Mouse (Mus musculus) cerebellum, postnatal 4 days (tissue): ENCODE data around the gene Nat10.

Experiments used
- DNase-seq, 2 experiments: peaks; one replicate each; pipeline ENCODE4 v3.0.0; 2022; ENCODE audit warnings: low spot score in 2 of 2, mixed read lengths in 1 of 2

Gene Nat10

GRCm38 (mm10) chr2:103760906-103761716, at the start of gene Nat10:
TSS of gene Nat10 (minus strand) at chr2:103761270.
- DNase-seq = peak; percentile 98

GRCm38 (mm10) chr2:103810412-103810811, 49.3 kb upstream of the Nat10 start:
- DNase-seq = no peak

GRCm38 (mm10) chr2:103808466-103808865, 47.4 kb upstream of the Nat10 start:
- DNase-seq = no peak

- no peak for DNase-seq
These were observed 42.9 kb upstream of the Nat10 start for GRCm38 (mm10) chr2:103803770-103804530.

DNA sequence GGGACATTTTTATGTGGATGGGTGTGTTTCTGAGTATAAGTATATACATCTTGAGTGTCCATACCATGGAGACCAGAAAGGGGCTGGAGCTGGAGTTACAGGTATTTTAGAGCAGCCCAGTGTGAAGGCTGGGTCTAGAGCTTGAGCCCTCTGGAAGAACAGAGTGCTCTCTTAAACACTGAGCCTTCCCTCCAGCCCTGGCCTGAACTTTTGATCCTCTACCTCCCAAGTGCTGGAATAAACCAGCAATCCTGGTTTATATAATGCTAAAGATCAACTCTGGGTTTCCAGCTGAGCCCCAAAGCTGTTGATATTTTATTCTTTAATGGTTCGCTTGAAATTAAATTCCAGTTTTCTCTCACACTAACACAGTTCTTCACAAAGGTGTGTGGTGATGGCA, 41.4 kb upstream of the Nat10 start:
- no peak for DNase-seq

DNA sequence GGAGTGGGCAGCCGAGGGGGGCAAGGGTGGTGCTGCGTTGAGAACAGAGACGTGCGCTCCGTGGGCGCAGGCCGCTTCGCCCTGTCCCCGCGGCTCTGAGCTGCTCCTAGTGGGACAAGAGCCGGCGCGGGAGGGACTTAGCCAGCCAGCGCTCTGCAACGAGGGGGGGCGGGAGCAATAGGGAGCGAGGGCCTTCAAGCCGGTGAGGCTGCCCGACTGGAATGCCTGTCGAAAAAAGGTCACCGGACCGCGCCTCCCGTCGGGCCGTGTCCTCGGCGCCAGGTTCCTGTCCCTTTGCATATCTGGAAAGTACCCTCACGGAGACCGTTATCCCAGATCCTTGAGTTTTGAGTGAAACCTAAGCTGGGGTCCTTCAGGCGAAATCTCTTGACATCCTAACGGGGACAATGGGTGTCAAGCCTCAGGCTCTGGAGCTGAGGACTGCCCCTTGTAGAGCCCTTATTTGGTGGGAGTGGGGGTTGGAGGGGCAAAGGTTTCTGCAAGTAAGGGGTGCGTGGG, 36.5 kb upstream of the Nat10 start, which contains the start of gene Caprin1:
TSS of gene Caprin1 (minus strand) at position 159 of the 519 bp plus-strand sequence.
- peak; percentile 82 to 90 for DNase-seq

DNA sequence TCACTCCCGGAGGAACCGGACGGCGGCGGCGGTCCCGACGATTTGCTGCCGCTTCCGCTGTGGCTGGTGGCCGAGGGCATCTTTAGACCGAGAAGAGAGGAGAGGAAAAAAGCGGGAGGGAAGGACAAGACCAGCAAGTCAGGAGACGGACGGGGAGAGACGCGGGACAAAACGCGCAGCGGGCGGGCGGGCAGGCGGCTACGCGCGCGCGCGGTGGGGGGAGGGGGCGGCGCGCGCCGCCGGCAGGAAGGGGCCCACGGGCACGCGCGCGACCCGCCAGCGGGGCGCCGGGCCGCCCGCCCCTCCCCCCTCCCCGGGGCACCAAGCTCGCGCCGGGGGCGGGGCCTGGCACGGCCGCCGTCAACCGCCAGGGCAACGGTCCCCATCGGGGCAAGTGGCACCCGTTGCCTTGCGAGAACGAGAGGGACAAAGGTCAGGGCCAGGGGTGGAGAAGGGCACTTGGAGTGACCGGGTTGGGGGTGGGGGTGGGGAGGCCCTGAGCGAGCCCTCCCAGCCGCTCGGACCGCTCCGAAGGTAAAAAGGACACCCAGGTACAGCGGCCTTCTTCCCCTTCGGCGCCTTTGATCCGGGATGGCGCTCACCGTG, 35.9 kb upstream of the Nat10 start:
- DNase-seq = peak; percentile 88

DNA sequence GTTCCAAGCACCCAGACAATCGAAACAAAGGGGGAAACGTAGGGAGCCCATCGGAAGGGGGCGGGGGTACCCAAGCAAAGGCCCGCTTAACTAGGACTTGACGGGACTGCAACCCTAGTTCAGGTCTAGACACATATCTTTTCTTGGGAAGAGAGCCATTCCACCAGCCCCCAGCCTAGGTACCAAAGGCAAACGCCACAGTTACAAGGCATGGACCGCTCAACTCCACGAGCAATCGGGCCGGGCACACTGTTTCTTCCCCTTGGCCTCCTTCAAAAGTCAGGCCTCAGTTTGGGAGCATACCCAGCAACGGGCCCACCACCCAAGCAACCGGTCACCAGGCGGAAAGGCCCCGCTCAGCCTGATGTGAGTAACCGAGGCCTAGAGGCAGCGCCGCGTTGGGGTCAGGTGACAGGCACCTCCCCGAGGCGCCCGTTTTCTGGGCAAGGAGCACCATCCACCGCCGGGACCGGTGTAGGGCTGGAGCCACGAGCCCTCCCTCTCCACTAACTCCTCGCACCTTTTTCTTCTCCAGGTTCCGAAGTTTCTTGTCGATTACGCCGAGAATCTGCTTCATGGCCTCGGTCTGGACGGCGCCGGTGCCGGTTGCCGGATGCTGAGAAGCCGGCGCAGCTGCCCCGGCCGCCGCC, 35.3 kb upstream of the Nat10 start:
- DNase-seq = peak; percentile 29 to 56

DNA sequence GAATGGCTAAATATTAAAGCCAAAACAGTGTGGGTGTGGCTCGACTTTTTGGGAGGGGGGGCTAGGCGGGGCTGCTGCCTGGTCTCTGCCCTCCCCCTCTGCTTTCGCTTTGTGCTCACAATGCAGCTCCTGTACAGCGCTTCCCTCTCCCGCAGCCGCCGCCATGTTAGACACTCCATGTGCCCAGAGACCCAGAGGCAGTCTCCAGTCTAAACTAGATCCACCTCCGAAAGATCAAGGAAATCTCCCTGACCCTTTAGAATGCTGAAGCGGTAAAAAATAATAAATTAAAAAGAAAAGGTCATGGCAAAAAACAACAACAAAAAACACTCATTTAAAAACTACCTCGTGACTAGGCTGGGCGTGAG, 34.8 kb upstream of the Nat10 start:
- DNase-seq = peak; percentile 36 to 62

- DNase-seq = no peak
These were observed 30.9 kb upstream of the Nat10 start for GRCm38 (mm10) chr2:103792009-103792408.

- DNase-seq = no peak
These were observed 24.7 kb upstream of the Nat10 start for GRCm38 (mm10) chr2:103785735-103786134.

- DNase-seq = no peak
These were observed 23.6 kb upstream of the Nat10 start for GRCm38 (mm10) chr2:103784621-103785020.

DNA sequence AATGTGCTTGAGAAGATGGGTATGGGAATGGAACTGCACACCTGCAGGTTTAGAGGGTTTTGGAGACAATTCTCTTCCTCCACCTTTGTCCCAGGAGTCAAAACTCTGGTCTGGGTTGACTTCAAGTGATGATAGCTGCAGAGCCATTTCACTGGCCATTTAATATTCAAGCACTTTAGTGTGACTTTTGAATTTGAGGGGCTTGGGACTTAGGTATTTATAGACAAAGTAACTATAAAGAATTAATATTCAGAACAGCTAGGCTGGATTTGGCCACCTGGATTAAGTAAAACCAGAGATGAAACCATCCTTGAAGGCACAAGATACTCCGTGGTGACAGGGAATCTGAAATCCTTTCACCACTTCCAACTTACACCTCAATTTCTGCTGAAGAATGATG, 1.4 kb upstream of the Nat10 start:
- DNase-seq = no peak

GRCm38 (mm10) chr2:103761993-103762392, 923 bp upstream of the Nat10 start:
- no peak for DNase-seq

DNA sequence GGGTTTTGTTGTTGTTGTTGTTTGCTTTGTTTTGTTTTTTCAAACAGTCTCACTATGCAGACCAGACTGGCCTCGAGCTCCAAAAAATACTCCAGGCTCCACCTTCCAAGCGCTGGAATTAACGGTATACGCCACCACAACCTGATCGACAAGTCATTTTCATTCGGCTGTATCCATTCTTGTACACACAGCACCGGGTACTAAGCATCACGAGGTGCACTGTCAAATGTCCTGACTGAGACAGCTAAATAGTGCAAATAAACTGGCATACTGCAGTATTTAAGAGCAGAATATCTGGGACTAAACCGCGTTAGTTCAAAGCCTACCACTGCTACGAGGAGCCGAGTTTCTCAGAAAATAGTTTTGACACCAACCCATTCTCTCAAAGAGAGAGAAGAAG, 649 bp downstream of the Nat10 start:
- no peak for DNase-seq

DNA sequence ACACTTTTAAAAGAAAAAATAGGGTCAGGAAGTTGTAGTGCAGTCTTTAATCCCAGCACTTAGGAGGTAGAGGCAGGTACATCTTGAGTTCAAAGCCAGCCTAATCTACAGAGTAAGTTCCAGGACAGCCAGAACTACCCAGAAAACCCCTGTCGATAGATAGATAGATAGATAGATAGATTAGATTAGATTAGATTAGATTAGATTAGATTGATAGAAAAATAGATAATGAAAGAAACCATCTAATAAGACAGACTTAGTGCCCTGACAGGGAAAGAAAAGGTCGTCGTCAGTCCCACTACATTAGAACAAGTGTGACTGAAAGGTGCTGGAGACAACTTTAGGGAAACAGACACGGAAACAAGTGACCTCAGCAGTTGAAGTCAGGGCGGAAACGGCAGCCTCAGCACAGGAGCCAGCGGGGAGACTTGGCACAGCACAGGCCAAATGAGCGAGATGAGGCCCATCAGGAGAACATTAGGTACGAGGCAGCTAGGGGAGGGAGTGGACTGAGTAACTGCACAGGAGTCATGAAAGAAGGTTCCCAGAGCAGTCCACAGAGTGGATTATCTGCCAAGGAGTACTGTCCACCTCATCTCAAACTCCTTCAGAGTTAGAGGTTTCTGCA, 5.5 kb downstream of the Nat10 start:
- no peak for DNase-seq

DNA sequence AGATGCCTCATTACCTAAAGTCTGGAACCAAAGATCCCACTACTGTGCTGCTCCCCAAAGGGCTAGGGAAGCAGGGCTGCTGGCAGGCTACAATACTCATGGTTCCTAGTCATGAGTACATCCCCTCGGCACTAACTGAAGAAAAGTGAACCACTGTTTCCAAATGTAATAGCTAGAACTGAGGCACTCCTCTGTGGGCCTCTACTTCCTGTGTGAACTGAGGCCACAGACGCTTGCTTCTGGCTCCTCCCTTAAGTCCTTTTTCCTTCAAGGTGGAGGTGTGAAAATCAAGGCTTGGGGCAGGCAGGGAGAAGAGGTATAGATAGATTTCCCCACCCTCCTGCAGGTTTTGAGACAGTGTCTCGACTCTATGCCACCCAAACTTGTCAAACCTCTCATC, 6.5 kb downstream of the Nat10 start:
- no peak for DNase-seq

DNA sequence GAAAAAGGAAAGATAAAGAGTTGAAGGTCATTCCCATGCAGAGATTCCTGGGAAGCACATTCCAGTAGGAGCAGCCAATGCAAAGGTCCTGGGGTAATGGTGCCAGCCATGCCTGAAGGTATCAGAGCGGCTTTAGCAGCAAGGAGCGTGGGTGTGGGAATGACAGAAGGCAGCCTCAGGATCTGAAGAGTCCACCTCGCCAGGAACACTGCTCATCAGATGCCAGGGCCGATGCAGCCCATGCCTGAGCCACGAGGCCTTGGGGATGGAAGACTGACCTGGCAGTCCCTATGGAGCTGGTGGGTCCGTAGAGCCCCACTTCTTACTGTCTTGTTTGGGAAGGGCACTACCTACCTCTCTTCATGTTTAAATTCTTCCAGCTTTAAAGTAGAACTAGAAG, 9.3 kb downstream of the Nat10 start:
- DNase-seq = no peak

- DNase-seq = no peak
These were observed 12.0 kb downstream of the Nat10 start for GRCm38 (mm10) chr2:103749091-103749490.

DNA sequence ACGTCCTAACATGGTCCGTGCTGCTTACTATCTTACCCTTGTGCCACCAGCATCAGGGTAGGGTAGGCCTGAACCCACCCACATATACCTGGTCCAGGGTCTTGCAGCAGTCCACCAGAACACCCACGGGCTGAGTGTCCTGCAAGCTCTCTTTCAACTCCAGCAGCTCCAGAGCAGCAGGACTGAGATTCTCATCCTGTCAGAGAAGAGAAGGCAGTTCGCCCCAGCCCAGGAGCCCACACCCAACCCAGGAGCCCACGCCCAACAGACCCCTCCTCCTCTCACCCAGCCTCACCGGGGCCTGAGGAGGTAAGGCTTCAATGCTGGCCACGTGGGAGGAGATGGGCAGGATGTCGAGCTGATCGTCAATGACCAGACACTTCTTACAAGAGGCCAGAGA, 13.2 kb downstream of the Nat10 start:
- DNase-seq = no peak

DNA sequence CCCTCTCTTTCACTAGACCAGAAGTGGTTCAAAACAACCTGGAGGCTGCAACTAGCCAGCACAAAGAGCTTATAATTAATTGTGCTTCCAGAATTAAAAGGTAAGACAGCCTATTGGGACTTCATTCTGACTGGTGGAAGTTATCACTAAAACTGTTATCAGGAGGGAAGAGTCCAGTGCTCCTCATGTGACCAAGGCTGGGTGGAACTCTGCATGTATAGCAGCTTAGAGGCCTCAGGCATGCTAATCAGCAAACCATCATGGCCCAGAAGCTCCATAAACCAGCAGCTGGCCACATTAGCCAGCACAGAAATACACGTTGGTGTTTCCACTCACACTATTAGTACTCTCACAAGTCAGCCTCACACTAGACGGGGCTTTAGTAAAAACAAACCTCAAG, 14.3 kb downstream of the Nat10 start:
- DNase-seq = no peak
